Mouse (Mus musculus): ENCODE measurements around the gene Dlx5.

- TF ChIP-seq CTCF (IDR thresholded peaks at IDR 0.05; ENCODE audit: low read depth) (no peak), EP300 (IDR thresholded peaks at IDR 0.05; ENCODE audit: low read depth) (no peak)
These were observed 23.3 kb downstream of the Dlx5 start for GRCm38 (mm10) chr6:6858571-6858970.

All from liver, postnatal 0 days (tissue).